Mouse (Mus musculus): ENCODE results near the gene Omg. TPM values are rescaled to one million over a fixed set of nuclear protein-coding genes. Genes with fewer than 3 reads are reported as not detected.

The Omg gene
- polyA plus RNA-seq (2015; fragmentation: Nextera tagmentation; extraction: Ambion mirVana) = 2.6 and 3.3 TPM in 2 replicates

GRCm38 (mm10) chr11:79503845-79504244, at the start of gene Omg:
Gene Omg (minus strand): TSS chr11:79504084.
- no peak within 1 kb of the TSS for H3K9ac ChIP-seq (replicated peaks)
- no peaks in the 10 kb centered on the region for H3K27me3 ChIP-seq
- H3K4me2 ChIP-seq (replicated peaks) = peak within 1 kb of the TSS; percentile 20; the same call in 1 of the 2 replicates
- no peak within 1 kb of the TSS for H3K4me3 ChIP-seq (replicated peaks)
- H3K27ac ChIP-seq = peak within 1 kb of the TSS; percentile 58
- H3K4me1 ChIP-seq (replicated peaks) = peaks cover 16% of the 10 kb centered on the region
- peak; percentile 55; the same call in 1 of the 2 replicates for ATAC-seq
- H3K36me3 ChIP-seq = no peaks in the 10 kb centered on the region
- WGBS = 17% methylated on average over 8 of the region's 8 CpGs
- no peaks in the 10 kb centered on the region for H3K9me3 ChIP-seq

GRCm38 (mm10) chr11:79552622-79553021, 48.7 kb upstream of the Omg start:
- Histone ChIP-seq H3K27ac (no peak overlapping the region), H3K9ac (replicated peaks) (no peak overlapping the region), H3K9me3 (no peaks in the 10 kb centered on the region), H3K4me2 (replicated peaks) (no peak overlapping the region), H3K4me3 (replicated peaks) (no peak overlapping the region), H3K27me3 (no peaks in the 10 kb centered on the region), H3K4me1 (replicated peaks) (no peaks in the 10 kb centered on the region), H3K36me3 (peaks cover 80% of the 10 kb centered on the region)
- no peak for ATAC-seq
- 82% methylated on average over 1 of the region's 1 CpGs for WGBS

- ATAC-seq = no peak
- no peak overlapping the region for H3K4me3 ChIP-seq (replicated peaks)
Observed at GRCm38 (mm10) chr11:79536293-79536692, 32.4 kb upstream of the Omg start.

GRCm38 (mm10) chr11:79535554-79535953, 31.7 kb upstream of the Omg start:
- H3K36me3 ChIP-seq = peaks cover 32% of the 10 kb centered on the region
- H3K9me3 ChIP-seq = no peaks in the 10 kb centered on the region
- no peak overlapping the region for H3K27ac ChIP-seq
- H3K9ac ChIP-seq (replicated peaks) = no peak overlapping the region
- no peak for ATAC-seq
- no peak overlapping the region for H3K4me2 ChIP-seq (replicated peaks)
- no peaks in the 10 kb centered on the region for H3K27me3 ChIP-seq
- no peak overlapping the region for H3K4me3 ChIP-seq (replicated peaks)
- peaks cover 11% of the 10 kb centered on the region for H3K4me1 ChIP-seq (replicated peaks)
- 93% methylated on average over 4 of the region's 4 CpGs for WGBS

More at GRCm38 (mm10) chr11:79536293-79536692, 32.4 kb upstream of the Omg start:
- H3K36me3 ChIP-seq = peaks cover 35% of the 10 kb centered on the region
- 95% methylated on average over 3 of the region's 3 CpGs for WGBS
- no peak overlapping the region for H3K4me2 ChIP-seq (replicated peaks)
- H3K27ac ChIP-seq = no peak overlapping the region
- H3K9me3 ChIP-seq = no peaks in the 10 kb centered on the region
- no peak overlapping the region for H3K9ac ChIP-seq (replicated peaks)
- peaks cover 11% of the 10 kb centered on the region for H3K4me1 ChIP-seq (replicated peaks)
- no peaks in the 10 kb centered on the region for H3K27me3 ChIP-seq

GRCm38 (mm10) chr11:79533950-79534690, 30.2 kb upstream of the Omg start:
- 85% methylated on average over 8 of the region's 8 CpGs for WGBS
- Histone ChIP-seq H3K27ac (no peak overlapping the region), H3K9me3 (no peaks in the 10 kb centered on the region), H3K27me3 (no peaks in the 10 kb centered on the region), H3K4me3 (replicated peaks) (no peak overlapping the region), H3K4me2 (replicated peaks) (no peak overlapping the region), H3K4me1 (replicated peaks) (peaks cover 11% of the 10 kb centered on the region), H3K36me3 (peaks cover 24% of the 10 kb centered on the region), H3K9ac (replicated peaks) (no peak overlapping the region)
- no peak for ATAC-seq

DNA sequence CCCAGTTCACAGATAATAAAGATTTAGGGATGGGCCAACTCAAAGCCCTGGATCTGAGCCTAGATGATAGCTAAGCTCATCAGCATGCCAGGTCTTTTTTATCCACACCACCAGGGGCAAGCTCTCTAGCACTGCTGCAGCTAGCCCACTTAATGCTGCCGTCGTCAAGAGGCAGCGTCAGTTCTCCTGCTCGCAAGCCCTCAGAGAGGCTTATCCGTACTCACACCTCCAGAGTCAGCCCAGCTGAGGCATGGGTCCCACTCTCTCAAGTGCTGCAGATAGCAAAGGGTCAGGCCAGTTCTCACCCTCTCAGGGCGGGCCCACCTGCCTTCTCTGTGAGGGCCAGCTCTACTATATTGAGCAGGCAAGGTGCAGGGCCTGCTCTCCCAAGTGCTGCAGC, 29.4 kb upstream of the Omg start:
- H3K27ac ChIP-seq = no peak overlapping the region
- WGBS = 77% methylated on average over 6 of the region's 6 CpGs
- ATAC-seq = no peak

DNA sequence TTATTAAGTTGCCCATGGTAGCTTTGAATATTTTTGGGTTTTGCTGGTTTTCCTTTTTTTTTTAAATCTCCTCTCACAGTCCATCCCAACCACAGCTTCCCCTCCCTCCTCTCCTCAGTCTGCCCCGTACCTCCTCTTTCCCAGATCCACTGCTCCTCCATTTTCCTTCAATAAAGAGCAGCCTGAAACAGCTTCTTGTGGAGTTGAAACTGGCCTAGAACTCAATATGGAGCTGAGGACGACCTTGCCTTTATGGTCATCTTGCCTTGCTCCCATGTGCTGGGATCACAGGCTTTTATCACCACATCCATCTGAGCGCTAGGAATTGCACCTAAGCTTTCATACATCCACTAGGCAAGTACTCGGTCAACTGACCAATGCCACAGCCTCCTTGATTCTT, 27.6 kb upstream of the Omg start:
- ATAC-seq = no peak
- no peaks in the 10 kb centered on the region for H3K27me3 ChIP-seq
- H3K9ac ChIP-seq (replicated peaks) = no peak overlapping the region
- no peak overlapping the region for H3K27ac ChIP-seq
- H3K4me3 ChIP-seq (replicated peaks) = no peak overlapping the region
- no peaks in the 10 kb centered on the region for H3K9me3 ChIP-seq
- H3K36me3 ChIP-seq = peaks cover 14% of the 10 kb centered on the region
- 90% methylated on average over 4 of the region's 4 CpGs for WGBS
- H3K4me2 ChIP-seq (replicated peaks) = no peak overlapping the region
- peaks cover 11% of the 10 kb centered on the region for H3K4me1 ChIP-seq (replicated peaks)

More for the DNA sequence above, 29.4 kb upstream of the Omg start:
- Histone ChIP-seq H3K4me3 (replicated peaks) (no peak overlapping the region), H3K4me2 (replicated peaks) (no peak overlapping the region), H3K9ac (replicated peaks) (no peak overlapping the region), H3K27me3 (no peaks in the 10 kb centered on the region), H3K9me3 (no peaks in the 10 kb centered on the region), H3K4me1 (replicated peaks) (peaks cover 11% of the 10 kb centered on the region), H3K36me3 (peaks cover 24% of the 10 kb centered on the region)

DNA sequence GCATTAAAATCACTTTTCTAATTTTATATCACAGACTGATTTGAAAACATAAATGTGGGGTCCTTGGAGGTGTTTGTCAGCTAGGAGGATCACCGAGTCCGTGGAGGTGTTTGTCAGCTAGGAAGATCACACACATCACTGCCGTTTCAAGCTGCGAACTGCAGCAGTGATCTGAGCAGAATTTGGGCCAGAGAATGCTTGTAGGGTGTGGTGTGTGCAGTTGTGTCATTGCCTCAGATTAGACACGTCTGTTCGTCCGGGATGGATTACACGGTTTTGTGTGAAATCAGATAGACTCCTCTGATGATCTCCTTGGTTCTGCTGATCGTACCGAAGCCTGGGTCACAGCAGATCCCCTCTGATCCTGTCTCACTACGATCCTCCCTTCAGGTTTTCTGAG, 26.9 kb upstream of the Omg start:
- Histone ChIP-seq H3K4me1 (replicated peaks) (peaks cover 11% of the 10 kb centered on the region), H3K36me3 (peaks cover 9% of the 10 kb centered on the region), H3K4me3 (replicated peaks) (no peak overlapping the region), H3K27ac (no peak overlapping the region), H3K4me2 (replicated peaks) (no peak overlapping the region), H3K9ac (replicated peaks) (no peak overlapping the region), H3K9me3 (no peaks in the 10 kb centered on the region), H3K27me3 (no peaks in the 10 kb centered on the region)
- 82% methylated on average over 11 of the region's 11 CpGs for WGBS
- ATAC-seq = no peak

DNA sequence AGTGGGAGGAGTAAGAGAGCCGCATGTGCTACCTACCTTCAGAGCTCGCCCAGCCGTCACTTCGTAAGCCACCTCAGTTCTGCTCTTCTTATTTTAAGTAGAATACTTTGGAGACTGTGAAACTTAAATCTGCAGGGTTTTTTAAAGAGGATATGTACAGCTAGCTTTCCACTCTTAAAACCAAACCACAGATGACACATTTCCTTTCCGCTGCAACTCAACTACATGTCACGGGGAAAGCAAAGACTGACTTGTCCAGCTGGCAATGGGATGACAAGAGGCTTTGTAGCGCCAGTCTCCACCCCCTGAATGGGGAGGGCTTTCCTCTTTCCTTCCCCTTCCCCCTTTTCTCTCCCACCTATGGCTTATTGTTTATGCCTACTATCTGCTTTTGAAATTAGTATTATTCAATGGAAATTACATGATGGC, 26.5 kb upstream of the Omg start, which contains the start of the genes Evi2 and Evi2a:
Gene Evi2 (minus strand): TSS at position 257 of the 429 bp plus-strand sequence.
Gene Evi2a (minus strand): TSS at position 277 of the 429 bp plus-strand sequence.
- ATAC-seq = no peak
- H3K36me3 ChIP-seq = peaks cover 7% of the 10 kb centered on the region
- H3K4me1 ChIP-seq (replicated peaks) = peaks cover 11% of the 10 kb centered on the region
- H3K27me3 ChIP-seq = no peaks in the 10 kb centered on the region
- H3K4me3 ChIP-seq (replicated peaks) = no peak within 1 kb of the TSS
- no peak within 1 kb of the TSS for H3K27ac ChIP-seq
- no peak within 1 kb of the TSS for H3K4me2 ChIP-seq (replicated peaks)
- H3K9ac ChIP-seq (replicated peaks) = no peak within 1 kb of the TSS
- 84% methylated on average over 7 of the region's 7 CpGs for WGBS
- no peaks in the 10 kb centered on the region for H3K9me3 ChIP-seq

- no peaks in the 10 kb centered on the region for H3K27me3 ChIP-seq
- H3K4me3 ChIP-seq (replicated peaks) = no peak overlapping the region
- no peak for ATAC-seq
- H3K9ac ChIP-seq (replicated peaks) = no peak overlapping the region
- H3K4me2 ChIP-seq (replicated peaks) = no peak overlapping the region
- WGBS = 88% methylated on average over 2 of the region's 2 CpGs
- H3K4me1 ChIP-seq (replicated peaks) = peaks cover 10% of the 10 kb centered on the region
- no peaks in the 10 kb centered on the region for H3K9me3 ChIP-seq
- H3K27ac ChIP-seq = no peak overlapping the region
- peaks cover 11% of the 10 kb centered on the region for H3K36me3 ChIP-seq
Observed at GRCm38 (mm10) chr11:79529736-79530135, 25.9 kb upstream of the Omg start.

- Histone ChIP-seq H3K4me1 (replicated peaks) (peaks cover 5% of the 10 kb centered on the region), H3K27ac (no peak overlapping the region), H3K36me3 (peaks cover 13% of the 10 kb centered on the region), H3K9me3 (no peaks in the 10 kb centered on the region), H3K4me2 (replicated peaks) (no peak overlapping the region), H3K4me3 (replicated peaks) (no peak overlapping the region), H3K27me3 (no peaks in the 10 kb centered on the region), H3K9ac (replicated peaks) (no peak overlapping the region)
- 98% methylated on average over 6 of the region's 6 CpGs for WGBS
- ATAC-seq = no peak
Observed at GRCm38 (mm10) chr11:79529226-79529625, 25.3 kb upstream of the Omg start.

GRCm38 (mm10) chr11:79528601-79529000, 24.7 kb upstream of the Omg start:
- 89% methylated on average over 3 of the region's 3 CpGs for WGBS
- Histone ChIP-seq H3K4me1 (replicated peaks) (no peaks in the 10 kb centered on the region), H3K9ac (replicated peaks) (no peak overlapping the region), H3K27ac (no peak overlapping the region), H3K36me3 (peaks cover 13% of the 10 kb centered on the region), H3K4me2 (replicated peaks) (no peak overlapping the region), H3K4me3 (replicated peaks) (no peak overlapping the region), H3K27me3 (no peaks in the 10 kb centered on the region), H3K9me3 (no peaks in the 10 kb centered on the region)
- ATAC-seq = no peak

All from midbrain, embryonic 13.5 days (tissue).